Mouse (Mus musculus) gastrocnemius, postnatal 10 days (tissue): ENCODE data around the gene Vmn1r55. TPM values are rescaled to one million over a fixed set of nuclear protein-coding genes. Genes with fewer than 3 reads are reported as not detected.
"Not testable (repeated sequence)": the region's sequence is repeated elsewhere in the genome, so short reads cannot be mapped to it uniquely, and the experiment has no call there.

Experiments
- DNase-seq: peaks from one replicate; pipeline ENCODE4 v3.0.0; 2021; ENCODE audit warnings: mixed read lengths
- long read RNA-seq, 2 experiments: library from polyadenylated mRNA; stranded (forward); transcript quantifications; one replicate each; pipeline ENCODE4 v2.0.0; 2021
- total RNA-seq, 2 experiments: library from RNA; stranded (reverse); gene quantifications; 2 replicates each; pipeline ENCODE4 v1.2.3; 2021

Vmn1r55 gene
- not detected for total RNA-seq
- long read RNA-seq, experiment 1: 0 reads
- long read RNA-seq, experiment 2: 0 reads

- DNase-seq: not testable (repeated sequence)
Measured at GRCm38 (mm10) chr7:5149570-5149969, at the start of gene Vmn1r55. Gene Vmn1r55, minus strand, starts transcription at chr7:5149670.

- not testable (repeated sequence) for DNase-seq
Measured at GRCm38 (mm10) chr7:5196647-5197046, 47.2 kb upstream of the Vmn1r55 start, which contains the start of gene Vmn1r56. Gene Vmn1r56, minus strand, starts transcription at chr7:5196747.

GRCm38 (mm10) chr7:5125549-5126406 lies 23.7 kb downstream of the Vmn1r55 start, which contains the start of gene Rasl2-9:
Gene Rasl2-9, minus strand, starts transcription at chr7:5125950.
- DNase-seq: peak; percentile 78

- DNase-seq: no peak
Measured at GRCm38 (mm10) chr7:5125078-5125477, 24.4 kb downstream of the Vmn1r55 start.

GRCm38 (mm10) chr7:5116850-5117249 lies 32.6 kb downstream of the Vmn1r55 start, which contains the start of gene Rfpl4:
Gene Rfpl4, minus strand, starts transcription at chr7:5116950.
- no peak for DNase-seq

- DNase-seq: no peak
Measured at GRCm38 (mm10) chr7:5112701-5113100, 36.8 kb downstream of the Vmn1r55 start.

GRCm38 (mm10) chr7:5109301-5109700 lies 40.2 kb downstream of the Vmn1r55 start:
- no peak for DNase-seq

- no peak for DNase-seq
Measured at GRCm38 (mm10) chr7:5108272-5108671, 41.2 kb downstream of the Vmn1r55 start.

GRCm38 (mm10) chr7:5102564-5102963 lies 46.9 kb downstream of the Vmn1r55 start:
- no peak for DNase-seq

- no peak for DNase-seq
Measured at GRCm38 (mm10) chr7:5101066-5101663, 48.3 kb downstream of the Vmn1r55 start.

GRCm38 (mm10) chr7:5099796-5100195 lies 49.7 kb downstream of the Vmn1r55 start:
- DNase-seq: no peak

GRCm38 (mm10) chr7:5098769-5099168 lies 50.7 kb downstream of the Vmn1r55 start:
- DNase-seq: no peak

- DNase-seq: no peak
Measured at GRCm38 (mm10) chr7:5092831-5093510, 56.5 kb downstream of the Vmn1r55 start.

- no peak for DNase-seq
Measured at GRCm38 (mm10) chr7:5092381-5092780, 57.1 kb downstream of the Vmn1r55 start.

- DNase-seq: no peak
Measured at GRCm38 (mm10) chr7:5091008-5091728, 58.3 kb downstream of the Vmn1r55 start.

GRCm38 (mm10) chr7:5089853-5090252 lies 59.6 kb downstream of the Vmn1r55 start:
- DNase-seq: no peak

- DNase-seq: no peak
Measured at GRCm38 (mm10) chr7:5087886-5088285, 61.6 kb downstream of the Vmn1r55 start.

GRCm38 (mm10) chr7:5086921-5087440 lies 62.5 kb downstream of the Vmn1r55 start:
- no peak for DNase-seq

- no peak for DNase-seq
Measured at GRCm38 (mm10) chr7:5085512-5085911, 64.0 kb downstream of the Vmn1r55 start.

GRCm38 (mm10) chr7:5083325-5084105 lies 66.0 kb downstream of the Vmn1r55 start:
- no peak for DNase-seq

GRCm38 (mm10) chr7:5081939-5082338 lies 67.5 kb downstream of the Vmn1r55 start:
- no peak for DNase-seq
